Mouse (Mus musculus): ENCODE data around the gene Tcf15.

DNA sequence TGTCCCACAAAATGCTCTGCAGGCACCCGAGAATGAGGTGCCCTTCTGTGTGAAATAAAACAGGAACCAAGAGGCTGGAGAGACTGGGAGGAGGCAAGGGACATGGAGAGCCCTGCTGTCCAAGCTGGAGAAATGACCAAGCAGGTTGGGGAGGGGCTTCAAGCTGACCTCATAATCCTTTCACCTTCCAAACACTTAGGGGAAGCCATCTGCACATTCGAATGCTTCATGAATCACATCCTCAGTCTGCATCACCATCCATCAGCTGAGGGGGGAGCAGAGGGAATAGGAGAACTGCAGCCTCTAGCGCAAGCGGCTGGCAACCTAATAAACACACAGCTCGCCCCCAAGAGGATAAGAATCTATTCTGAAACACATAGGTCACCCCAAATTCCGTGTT, 41.0 kb upstream of the Tcf15 start:
- TF ChIP-seq POLR2A (IDR thresholded peaks at IDR 0.05; ENCODE audit: borderline replicate concordance, control insufficient read depth, low read depth, low read length) (no peak), CTCF (IDR thresholded peaks at IDR 0.05; ENCODE audit: control insufficient read depth, insufficient read depth, low read length) (no peak)

Data from bone marrow, adult 2 months (tissue).